Mouse (Mus musculus) lung, postnatal 0 days (tissue): ENCODE measurements around the gene Olfr266.

Experiments
- CTCF ChIP-seq: IDR thresholded peaks from 2 replicates; pipeline ENCODE4 v1.5.1; 2016; ENCODE audit warnings: antibody characterized with exemption, mild to moderate bottlenecking
- EP300 ChIP-seq: IDR thresholded peaks from 2 replicates; pipeline ENCODE4 v1.6.1; 2016; ENCODE audit warnings: antibody characterized with exemption, mild to moderate bottlenecking, control low read depth

DNA sequence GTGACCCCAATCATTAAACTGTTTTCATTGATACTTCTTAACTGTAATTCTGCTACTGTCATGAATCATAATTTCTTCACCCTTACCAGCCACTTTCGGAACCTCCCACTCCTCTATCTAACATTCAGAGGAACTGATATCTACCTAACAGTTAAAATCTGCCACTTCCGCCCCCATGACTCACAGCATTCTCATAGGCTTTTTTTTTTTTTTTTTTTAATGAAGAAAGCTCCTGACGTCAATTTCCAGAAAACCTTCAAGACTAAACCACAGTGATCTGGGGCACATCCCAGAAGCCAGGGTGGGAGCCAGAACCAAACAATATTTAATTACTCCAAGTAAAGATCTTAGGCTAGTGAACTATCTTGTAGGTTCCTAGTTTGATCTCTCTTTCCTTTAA is 41.0 kb downstream of the Olfr266 start:
- TF ChIP-seq EP300, result no peak
- no peak for TF ChIP-seq CTCF
